Mouse (Mus musculus) common myeloid progenitor, adult 5-6 weeks (primary cell): Measurements from ENCODE around the gene Myadm. TPM values are rescaled to one million over a fixed set of nuclear protein-coding genes. Genes with fewer than 3 reads are reported as not detected.

Source experiments
- ATAC-seq: replicated peaks from 2 replicates; pipeline ENCODE4 v1.8.0; 2016; ENCODE audit warnings: low read depth, mild to moderate bottlenecking, moderate TSS enrichment, inconsistent platforms; ENCODE audit not compliant: poor library complexity, severe bottlenecking
- total RNA-seq: library from RNA; stranded (forward); fragments of 200-1000, 187-1606 nt; gene quantifications from 2 replicates; pipeline ENCODE4 v1.2.3, GENCODE M21; 2017

The Myadm gene
- total RNA-seq, 1 experiment from 2014 or later = 4.1 TPM

GRCm38 (mm10) chr7:3348326-3348725, 59.4 kb downstream of the Myadm start:
- ATAC-seq = no peak

- ATAC-seq = no peak
Observed at GRCm38 (mm10) chr7:3349775-3350174, 60.9 kb downstream of the Myadm start.

Other genes with a start within 250 kb of the Myadm start
- gene AU018091, start 119.9 kb upstream of the Myadm start, total RNA-seq = not detected in 2 replicates
- gene Nlrp12, start 39.3 kb upstream of the Myadm start, total RNA-seq = 0.23 TPM in 1 of 2 replicates, not detected in the other
- not detected in 2 replicates for gene Prkcg, start 99 bp downstream of the Myadm start, total RNA-seq
- not detected in 2 replicates for gene Cacng7, start 43.9 kb downstream of the Myadm start, total RNA-seq
- not detected in 2 replicates for gene Cacng8, start 101.6 kb downstream of the Myadm start, total RNA-seq
- not detected in 2 replicates for gene Cacng6, start 135.1 kb downstream of the Myadm start, total RNA-seq
- not detected in 2 replicates for gene Tarm1, start 213.5 kb downstream of the Myadm start, total RNA-seq